Mouse (Mus musculus): ENCODE data around the gene Cxcr5.
"Not testable (repeated sequence)": the region's sequence is repeated elsewhere in the genome, so short reads cannot be mapped to it uniquely, and the experiment has no call there.

The Cxcr5 gene

GRCm38 (mm10) chr9:44587262-44588160 lies 25.8 kb upstream of the Cxcr5 start:
- DNase-seq (ENCODE audit: low spot score in 2 of 2) = no peak

GRCm38 (mm10) chr9:44586640-44587261 lies 25.1 kb upstream of the Cxcr5 start:
- no peak for DNase-seq (ENCODE audit: low spot score in 2 of 2)

GRCm38 (mm10) chr9:44582390-44582789 lies 20.7 kb upstream of the Cxcr5 start:
- DNase-seq (ENCODE audit: low spot score in 2 of 2) = no peak

GRCm38 (mm10) chr9:44581423-44581822 lies 19.7 kb upstream of the Cxcr5 start:
- DNase-seq (ENCODE audit: low spot score in 2 of 2) = no peak

- no peak for DNase-seq (ENCODE audit: low spot score in 2 of 2)
Observed at GRCm38 (mm10) chr9:44580085-44580484, 18.4 kb upstream of the Cxcr5 start.

- DNase-seq (ENCODE audit: low spot score in 2 of 2) = no peak
Observed at GRCm38 (mm10) chr9:44579392-44579791, 17.7 kb upstream of the Cxcr5 start.

- DNase-seq (ENCODE audit: low spot score in 2 of 2) = not testable (repeated sequence)
Observed at GRCm38 (mm10) chr9:44576046-44576445, 14.4 kb upstream of the Cxcr5 start.

GRCm38 (mm10) chr9:44575095-44575494 lies 13.4 kb upstream of the Cxcr5 start:
- DNase-seq (ENCODE audit: low spot score in 2 of 2) = no peak

GRCm38 (mm10) chr9:44573306-44573705 lies 11.6 kb upstream of the Cxcr5 start:
- DNase-seq (ENCODE audit: low spot score in 2 of 2) = no peak

- DNase-seq (ENCODE audit: low spot score in 2 of 2) = no peak
Observed at GRCm38 (mm10) chr9:44570939-44571382, 9.3 kb upstream of the Cxcr5 start.

- no peak for DNase-seq (ENCODE audit: low spot score in 2 of 2)
Observed at GRCm38 (mm10) chr9:44568083-44568455, 6.4 kb upstream of the Cxcr5 start.

- no peak for DNase-seq (ENCODE audit: low spot score in 2 of 2)
Observed at GRCm38 (mm10) chr9:44567338-44568082, 5.8 kb upstream of the Cxcr5 start.

- DNase-seq (ENCODE audit: low spot score in 2 of 2) = no peak
Observed at GRCm38 (mm10) chr9:44565367-44565766, 3.7 kb upstream of the Cxcr5 start.

GRCm38 (mm10) chr9:44562936-44563335 lies 1.3 kb upstream of the Cxcr5 start:
- DNase-seq (ENCODE audit: low spot score in 2 of 2) = no peak

GRCm38 (mm10) chr9:44552161-44552560 lies 9.5 kb downstream of the Cxcr5 start:
- DNase-seq (ENCODE audit: low spot score in 2 of 2) = no peak

- no peak for DNase-seq (ENCODE audit: low spot score in 2 of 2)
Observed at GRCm38 (mm10) chr9:44551138-44551537, 10.5 kb downstream of the Cxcr5 start.

GRCm38 (mm10) chr9:44548412-44549152 lies 13.1 kb downstream of the Cxcr5 start:
- no peak for DNase-seq (ENCODE audit: low spot score in 2 of 2)

GRCm38 (mm10) chr9:44544986-44545385 lies 16.7 kb downstream of the Cxcr5 start:
- DNase-seq (ENCODE audit: low spot score in 2 of 2) = no peak

GRCm38 (mm10) chr9:44542364-44542763 lies 19.3 kb downstream of the Cxcr5 start:
- no peak for DNase-seq (ENCODE audit: low spot score in 2 of 2)

- DNase-seq (ENCODE audit: low spot score in 2 of 2) = no peak
Observed at GRCm38 (mm10) chr9:44540676-44541075, 21.0 kb downstream of the Cxcr5 start.

- DNase-seq (ENCODE audit: low spot score in 2 of 2) = no peak
Observed at GRCm38 (mm10) chr9:44539816-44540421, 21.8 kb downstream of the Cxcr5 start.
